ENCODE assay signal across 8 mouse cellular contexts in the genomic region with DNA sequence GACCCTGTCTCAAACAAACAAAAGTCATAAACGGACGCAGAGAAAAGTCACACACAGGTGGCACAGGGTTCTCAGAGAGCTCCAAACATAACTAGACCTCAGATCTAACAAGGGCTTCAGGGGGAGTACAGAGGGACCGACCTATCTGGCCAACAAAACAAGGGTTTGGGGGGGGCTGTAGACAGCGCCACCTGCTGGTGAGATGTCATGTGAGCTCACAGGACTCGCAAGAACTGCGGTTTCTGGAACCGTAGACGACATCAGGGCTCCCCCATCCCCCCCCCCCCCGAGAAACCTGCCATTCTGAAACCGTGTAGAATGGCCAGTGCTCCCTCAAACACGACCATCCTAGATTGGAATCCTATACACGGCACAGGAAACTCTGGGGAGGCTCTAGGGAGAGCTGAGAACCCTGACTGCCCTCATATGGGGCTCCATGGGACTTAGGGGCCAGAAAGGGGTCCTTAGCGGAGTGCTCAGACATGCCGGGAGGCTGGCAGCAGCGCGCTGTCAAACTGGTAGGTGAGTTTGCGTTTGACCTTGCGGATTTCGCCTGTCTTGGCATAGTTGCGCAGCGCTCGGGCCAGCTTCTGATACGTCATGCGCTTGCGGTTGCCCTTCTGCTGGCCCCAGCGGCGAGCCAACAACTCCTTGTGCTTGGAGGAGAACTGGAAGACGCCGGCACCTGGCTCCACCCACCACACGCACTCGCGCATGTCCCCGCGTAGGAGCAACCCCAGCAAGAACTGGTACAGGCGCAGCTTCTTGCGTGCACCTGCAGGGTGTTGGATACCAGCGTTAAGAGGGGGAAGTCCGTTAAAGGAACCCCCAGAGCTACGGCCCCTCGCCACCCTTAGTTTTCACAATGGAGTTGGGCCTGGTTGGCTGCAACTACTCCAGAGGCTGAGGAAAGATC. TPM values are rescaled to one million over a fixed set of nuclear protein-coding genes. Genes with fewer than 3 reads are reported as not detected.
DNase-seq lines count a peak whose midpoint lies in the region; ATAC-seq and TF ChIP-seq lines count a peak whose summit lies in the region.

No protein-coding gene starts in this region.

- no peak overlapping the region for H3K27ac ChIP-seq in ES-Bruce4 (ENCODE audit: insufficient read depth, low read length)
- no peak overlapping the region for H3K27ac ChIP-seq in forebrain, embryonic 11.5 days (ENCODE audit: low read depth, low read length)
- H3K27ac ChIP-seq in liver, embryonic 14.5 days = no peak overlapping the region
- H3K27ac ChIP-seq in stomach, embryonic 15.5 days = no peak overlapping the region

- 6% methylated on average over 40 of the region's 40 CpGs for WGBS in forebrain, embryonic 11.5 days
- 5% methylated on average over 40 of the region's 40 CpGs for WGBS in liver, embryonic 14.5 days (ENCODE audit: insufficient replicate concordance)
- WGBS in stomach, embryonic 15.5 days = 6% methylated on average over 40 of the region's 40 CpGs

- H3K27me3 ChIP-seq in ES-Bruce4 (ENCODE audit: control insufficient read depth, insufficient read depth, low read length, poor library complexity, severe bottlenecking) = no peaks in the 10 kb centered on the region
- H3K27me3 ChIP-seq in forebrain, embryonic 11.5 days (ENCODE audit: control insufficient read depth, insufficient read depth, low read length) = peaks cover 4% of the 10 kb centered on the region; the same call in 1 of the 2 replicates
- H3K27me3 ChIP-seq in liver, embryonic 14.5 days (ENCODE audit: control insufficient read depth, insufficient read depth, low read length) = peaks cover 18% of the 10 kb centered on the region
- H3K27me3 ChIP-seq in stomach, embryonic 15.5 days (replicated peaks) = peaks cover 20% of the 10 kb centered on the region; the same call in 1 of the 2 replicates

- no peak; the same call in 1 of the 2 replicates for ATAC-seq in forebrain, embryonic 11.5 days (replicated peaks; ENCODE audit: low FRiP score)
- ATAC-seq in liver, embryonic 14.5 days (ENCODE audit: insufficient read depth) = peak; percentile 77
- peak; percentile 38; the same call in 1 of the 2 replicates for ATAC-seq in stomach, embryonic 15.5 days (ENCODE audit: insufficient read depth, low FRiP score, low read depth)

- H3K9ac ChIP-seq in ES-Bruce4 (ENCODE audit: low read depth, poor library complexity, severe bottlenecking) = peak overlapping the region; percentile 29; the same call in 1 of the 2 replicates
- H3K9ac ChIP-seq in forebrain, embryonic 11.5 days (ENCODE audit: low read length) = peak overlapping the region; percentile 39; the same call in 1 of the 2 replicates
- peak overlapping the region; percentile 39 for H3K9ac ChIP-seq in liver, embryonic 14.5 days (replicated peaks)
- H3K9ac ChIP-seq in stomach, embryonic 15.5 days = peak overlapping the region; percentile 38; the same call in 1 of the 2 replicates

- H3K4me2 ChIP-seq in forebrain, embryonic 11.5 days (ENCODE audit: low read depth, low read length, severe bottlenecking) = peak overlapping the region; percentile 66
- H3K4me2 ChIP-seq in liver, embryonic 14.5 days (ENCODE audit: low read depth) = peak overlapping the region; percentile 76
- H3K4me2 ChIP-seq in stomach, embryonic 15.5 days = peak overlapping the region; percentile 69

- H3K4me3 ChIP-seq in ES-Bruce4 (ENCODE audit: low read depth, low read length) = peak overlapping the region; percentile 73
- H3K4me3 ChIP-seq in forebrain, embryonic 11.5 days (ENCODE audit: low read depth, low read length) = peak overlapping the region; percentile 27
- H3K4me3 ChIP-seq in liver, embryonic 14.5 days (ENCODE audit: insufficient read depth in 1 of 2, low read depth in 2 of 2, low read length in 2 of 2) = peak overlapping the region; percentile 45 to 57
- H3K4me3 ChIP-seq in stomach, embryonic 15.5 days (replicated peaks) = peak overlapping the region; percentile 36

- intact Hi-C loops in heart, postnatal 10 days (cut with DNase I) = no loop called here

- no peaks in the 10 kb centered on the region for H3K36me3 ChIP-seq in ES-Bruce4 (ENCODE audit: control insufficient read depth, insufficient read depth, low read length, poor library complexity, severe bottlenecking)
- H3K36me3 ChIP-seq in forebrain, embryonic 11.5 days (ENCODE audit: control insufficient read depth, insufficient read depth, low read length) = no peaks in the 10 kb centered on the region
- no peaks in the 10 kb centered on the region for H3K36me3 ChIP-seq in liver, embryonic 14.5 days (replicated peaks; ENCODE audit: control insufficient read depth, insufficient read depth, low read depth)
- H3K36me3 ChIP-seq in stomach, embryonic 15.5 days = 0 out of 2 replicates have a peak, but pooled peaks cover 1% of the 10 kb centered on the region

- H3K9me3 ChIP-seq in ES-Bruce4 (replicated peaks; ENCODE audit: control insufficient read depth, insufficient read depth, low read length, poor library complexity, severe bottlenecking) = no peaks in the 10 kb centered on the region
- no peaks in the 10 kb centered on the region for H3K9me3 ChIP-seq in forebrain, embryonic 11.5 days (ENCODE audit: control insufficient read depth, low read length)
- H3K9me3 ChIP-seq in liver, embryonic 14.5 days (ENCODE audit: control insufficient read depth, low read length) = no peaks in the 10 kb centered on the region
- H3K9me3 ChIP-seq in stomach, embryonic 15.5 days = no peaks in the 10 kb centered on the region

- TF ChIP-seq CTCF in ES-Bruce4 (IDR thresholded peaks at IDR 0.05; ENCODE audit: low read depth, low read length) = peak; percentile 85
- TF ChIP-seq CTCF in liver, embryonic 14.5 days (IDR thresholded peaks at IDR 0.05; ENCODE audit: low read depth) = peak; percentile 91

- TF ChIP-seq POLR2A in ES-Bruce4 (IDR thresholded peaks at IDR 0.05; ENCODE audit: insufficient read depth, low read length) = no peak

- no peak for TF ChIP-seq EP300 in ES-Bruce4 (IDR thresholded peaks at IDR 0.05; ENCODE audit: insufficient read depth, low read depth, low read length)
- no peak for TF ChIP-seq EP300 in liver, embryonic 14.5 days (IDR thresholded peaks at IDR 0.05; ENCODE audit: low read depth)

- DNase-seq in c-Kit-positive CD71-positive TER-119-negative erythroid progenitor cells, embryonic 14.5 days (ENCODE audit: low read depth) = peak; percentile 73
- DNase-seq in forebrain, embryonic 11.5 days (ENCODE audit: low spot score) = peak; percentile 88
- peak; percentile 77 to 78 for DNase-seq in heart, postnatal 10 days
- peak; percentile 85 to 88 for DNase-seq in kidney, postnatal 4 days
- peak; percentile 51 to 54 (median 52) for DNase-seq in liver, embryonic 14.5 days (ENCODE audit: low read depth in 3 of 3, low spot score in 3 of 3)
- peak; percentile 74 to 88 for DNase-seq in natural killer cell, adult 2 months (ENCODE audit: low spot score in 2 of 2)

- peaks cover 9% of the 10 kb centered on the region for H3K4me1 ChIP-seq in ES-Bruce4 (ENCODE audit: control insufficient read depth, insufficient read depth, low read length)
- 0 out of 2 replicates have a peak, but pooled peaks cover 5% of the 10 kb centered on the region for H3K4me1 ChIP-seq in forebrain, embryonic 11.5 days (replicated peaks; ENCODE audit: control insufficient read depth, insufficient read depth, low read length)
- H3K4me1 ChIP-seq in liver, embryonic 14.5 days (replicated peaks; ENCODE audit: control insufficient read depth in 2 of 2, insufficient read depth in 2 of 2, low read length in 1 of 2) = peaks cover 2 to 6% of the 10 kb centered on the region in 2 experiments; a peak in 2 of 4 replicates
- peaks cover 11% of the 10 kb centered on the region for H3K4me1 ChIP-seq in stomach, embryonic 15.5 days

RNA-seq across cellular contexts. Expression of gene Mybpc2, which starts 3.3 kb away (rescaled TPM):
- polyA plus RNA-seq in ES-Bruce4 (2011; ENCODE audit: insufficient read depth, insufficient read length, low read depth, missing spikeins) = 2.3 and 2.5 TPM in 2 replicates
- polyA plus RNA-seq in forebrain, embryonic 11.5 days (2014; fragmentation: Nextera tagmentation; extraction: Ambion mirVana) = 0.23 TPM in 1 of 2 replicates, not detected in the other
- 10 to 100 TPM; 16.3 to 22.2 TPM for total RNA-seq in heart, postnatal 10 days (2021)
- polyA plus RNA-seq in liver, embryonic 14.5 days (2012; rRNA removed) = not detected in 2 replicates
- not detected in 2 replicates for polyA plus RNA-seq in liver, embryonic 14.5 days (2014; fragmentation: Nextera tagmentation; extraction: Ambion mirVana)
- 0.27 and 0.32 TPM in 2 replicates for polyA plus RNA-seq in stomach, embryonic 15.5 days (2015; fragmentation: Nextera tagmentation; extraction: Ambion mirVana)

RNA-seq across cellular contexts. Expression of gene Spib, which starts 4.1 kb away (rescaled TPM):
- 1.4 and 2.4 TPM in 2 replicates for polyA plus RNA-seq in ES-Bruce4 (2011; ENCODE audit: insufficient read depth, insufficient read length, low read depth, missing spikeins)
- 0.13 and 0.23 TPM in 2 replicates for polyA plus RNA-seq in forebrain, embryonic 11.5 days (2014; fragmentation: Nextera tagmentation; extraction: Ambion mirVana)
- total RNA-seq in heart, postnatal 10 days (2021) = 1 to 10 TPM; 1.1 to 1.3 TPM
- polyA plus RNA-seq in liver, embryonic 14.5 days (2012; rRNA removed) = 0.15 and 0.16 TPM in 2 replicates
- 0.11 TPM in 2 replicates for polyA plus RNA-seq in liver, embryonic 14.5 days (2014; fragmentation: Nextera tagmentation; extraction: Ambion mirVana)
- 0.40 and 0.42 TPM in 2 replicates for polyA plus RNA-seq in stomach, embryonic 15.5 days (2015; fragmentation: Nextera tagmentation; extraction: Ambion mirVana)

RNA-seq across cellular contexts. Expression of gene Pold1, which starts 20.9 kb away (rescaled TPM):
- 81.9 and 86.6 TPM in 2 replicates for polyA plus RNA-seq in ES-Bruce4 (2011; ENCODE audit: insufficient read depth, insufficient read length, low read depth, missing spikeins)
- 124 and 133 TPM in 2 replicates for polyA plus RNA-seq in forebrain, embryonic 11.5 days (2014; fragmentation: Nextera tagmentation; extraction: Ambion mirVana)
- 10 to 100 TPM; 18.7 to 24.5 TPM for total RNA-seq in heart, postnatal 10 days (2021)
- 42.1 and 46.7 TPM in 2 replicates for polyA plus RNA-seq in liver, embryonic 14.5 days (2012; rRNA removed)
- polyA plus RNA-seq in liver, embryonic 14.5 days (2014; fragmentation: Nextera tagmentation; extraction: Ambion mirVana) = 37.5 and 40.2 TPM in 2 replicates
- polyA plus RNA-seq in stomach, embryonic 15.5 days (2015; fragmentation: Nextera tagmentation; extraction: Ambion mirVana) = 69.8 and 75.6 TPM in 2 replicates

RNA-seq across cellular contexts. Expression of gene Nr1h2, which starts 26.0 kb away (rescaled TPM):
- 67.6 and 95.7 TPM in 2 replicates for polyA plus RNA-seq in ES-Bruce4 (2011; ENCODE audit: insufficient read depth, insufficient read length, low read depth, missing spikeins)
- 72.3 and 76.4 TPM in 2 replicates for polyA plus RNA-seq in forebrain, embryonic 11.5 days (2014; fragmentation: Nextera tagmentation; extraction: Ambion mirVana)
- 10 to 100 TPM; 45.1 to 49.0 TPM for total RNA-seq in heart, postnatal 10 days (2021)
- polyA plus RNA-seq in liver, embryonic 14.5 days (2012; rRNA removed) = 30.8 and 35.7 TPM in 2 replicates
- 38.1 and 41.4 TPM in 2 replicates for polyA plus RNA-seq in liver, embryonic 14.5 days (2014; fragmentation: Nextera tagmentation; extraction: Ambion mirVana)
- polyA plus RNA-seq in stomach, embryonic 15.5 days (2015; fragmentation: Nextera tagmentation; extraction: Ambion mirVana) = 62.9 and 65.0 TPM in 2 replicates

RNA-seq across cellular contexts. Expression of gene Fam71e1, which starts 31.4 kb away (rescaled TPM):
- 5.6 and 7.4 TPM in 2 replicates for polyA plus RNA-seq in ES-Bruce4 (2011; ENCODE audit: insufficient read depth, insufficient read length, low read depth, missing spikeins)
- 22.3 and 25.3 TPM in 2 replicates for polyA plus RNA-seq in forebrain, embryonic 11.5 days (2014; fragmentation: Nextera tagmentation; extraction: Ambion mirVana)
- 1 to 10 TPM; 5.1 to 6.0 TPM for total RNA-seq in heart, postnatal 10 days (2021)
- 0.64 and 1.5 TPM in 2 replicates for polyA plus RNA-seq in liver, embryonic 14.5 days (2012; rRNA removed)
- polyA plus RNA-seq in liver, embryonic 14.5 days (2014; fragmentation: Nextera tagmentation; extraction: Ambion mirVana) = 0.48 and 1.6 TPM in 2 replicates
- 9.1 and 12.3 TPM in 2 replicates for polyA plus RNA-seq in stomach, embryonic 15.5 days (2015; fragmentation: Nextera tagmentation; extraction: Ambion mirVana)
